Mouse (Mus musculus) lung, postnatal 14 days (tissue): ENCODE measurements around the gene Vcpkmt.

ENCODE experiments used
- DNase-seq: peaks from one replicate; pipeline ENCODE4 v3.0.0; 2021

Vcpkmt gene

GRCm38 (mm10) chr12:69537675-69538361 lies 45.0 kb downstream of the Vcpkmt start:
- DNase-seq: peak; percentile 52

GRCm38 (mm10) chr12:69537243-69537674 lies 45.6 kb downstream of the Vcpkmt start:
- peak; percentile 63 for DNase-seq

DNA sequence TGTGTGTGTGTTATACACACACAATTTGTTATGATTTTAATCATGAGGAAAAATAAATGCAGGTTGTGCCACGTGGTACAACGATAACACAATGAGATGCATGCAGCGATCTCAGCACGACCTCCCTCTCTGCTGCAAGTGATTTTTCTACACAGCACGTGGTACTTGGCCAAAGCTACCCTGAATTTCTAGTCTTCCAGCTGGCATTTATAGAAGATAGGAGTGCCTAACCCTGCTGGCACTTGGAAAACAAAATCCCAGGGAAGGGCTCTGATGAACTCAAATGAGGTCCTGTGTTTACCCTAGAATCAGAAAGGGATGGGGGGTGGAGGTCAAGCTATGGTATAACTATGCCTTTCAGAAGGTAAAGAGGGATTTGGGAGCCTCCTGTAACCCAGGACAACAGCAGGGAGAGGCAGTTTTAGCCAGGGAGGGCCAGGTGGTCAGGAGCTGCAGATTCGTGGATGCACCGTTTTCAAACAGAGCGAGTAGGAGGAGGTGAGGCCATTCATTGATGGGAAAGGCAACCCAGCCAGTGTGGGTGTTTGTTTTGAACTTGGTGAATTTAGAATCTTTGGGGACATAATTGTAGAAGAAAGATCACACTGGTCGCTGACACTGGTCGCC lies 46.1 kb downstream of the Vcpkmt start:
- no peak for DNase-seq

GRCm38 (mm10) chr12:69533237-69533636 lies 49.6 kb downstream of the Vcpkmt start:
- DNase-seq: no peak

GRCm38 (mm10) chr12:69532530-69532929 lies 50.3 kb downstream of the Vcpkmt start:
- no peak for DNase-seq

GRCm38 (mm10) chr12:69532091-69532490 lies 50.7 kb downstream of the Vcpkmt start:
- DNase-seq: no peak

- no peak for DNase-seq
Observed at GRCm38 (mm10) chr12:69529694-69530403, 53.0 kb downstream of the Vcpkmt start.

DNA sequence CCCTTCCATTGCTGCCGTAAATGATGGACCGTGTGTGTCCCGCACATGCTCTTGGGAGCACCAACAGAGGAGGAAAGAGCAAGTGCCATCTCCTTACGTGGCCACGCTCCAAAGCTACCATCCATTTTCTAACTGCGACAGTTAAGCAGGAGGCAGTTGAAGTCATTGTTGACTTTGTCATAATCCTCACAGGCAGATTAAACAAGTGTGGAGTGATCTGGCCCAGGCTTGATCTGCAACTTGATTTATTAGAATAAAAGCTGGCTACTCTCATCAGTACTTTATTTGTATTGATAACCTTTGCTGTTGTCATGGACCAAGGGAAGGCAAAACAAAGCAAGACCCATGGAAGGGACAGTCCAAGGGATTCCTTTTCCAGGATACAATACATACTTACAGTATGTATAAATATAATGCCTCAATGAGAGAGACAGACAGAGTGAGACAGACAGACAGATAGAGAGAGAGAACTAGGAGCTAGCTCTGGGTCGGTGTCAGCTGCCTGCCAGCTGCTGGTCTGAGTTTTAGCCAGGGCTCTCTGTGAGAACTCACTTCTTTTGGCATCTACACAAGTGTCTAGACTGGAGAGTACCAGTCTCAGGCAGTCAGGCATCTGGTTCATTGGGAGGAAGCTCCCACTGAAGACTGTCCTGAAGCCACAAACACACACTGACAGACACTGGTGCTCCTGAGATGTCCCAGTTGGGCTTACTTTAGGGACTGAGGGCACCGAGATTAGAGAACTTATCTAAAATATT lies 54.4 kb downstream of the Vcpkmt start:
- DNase-seq: no peak
